Mouse (Mus musculus): ENCODE measurements around the gene Cfap97d1.

Cfap97d1 gene

DNA sequence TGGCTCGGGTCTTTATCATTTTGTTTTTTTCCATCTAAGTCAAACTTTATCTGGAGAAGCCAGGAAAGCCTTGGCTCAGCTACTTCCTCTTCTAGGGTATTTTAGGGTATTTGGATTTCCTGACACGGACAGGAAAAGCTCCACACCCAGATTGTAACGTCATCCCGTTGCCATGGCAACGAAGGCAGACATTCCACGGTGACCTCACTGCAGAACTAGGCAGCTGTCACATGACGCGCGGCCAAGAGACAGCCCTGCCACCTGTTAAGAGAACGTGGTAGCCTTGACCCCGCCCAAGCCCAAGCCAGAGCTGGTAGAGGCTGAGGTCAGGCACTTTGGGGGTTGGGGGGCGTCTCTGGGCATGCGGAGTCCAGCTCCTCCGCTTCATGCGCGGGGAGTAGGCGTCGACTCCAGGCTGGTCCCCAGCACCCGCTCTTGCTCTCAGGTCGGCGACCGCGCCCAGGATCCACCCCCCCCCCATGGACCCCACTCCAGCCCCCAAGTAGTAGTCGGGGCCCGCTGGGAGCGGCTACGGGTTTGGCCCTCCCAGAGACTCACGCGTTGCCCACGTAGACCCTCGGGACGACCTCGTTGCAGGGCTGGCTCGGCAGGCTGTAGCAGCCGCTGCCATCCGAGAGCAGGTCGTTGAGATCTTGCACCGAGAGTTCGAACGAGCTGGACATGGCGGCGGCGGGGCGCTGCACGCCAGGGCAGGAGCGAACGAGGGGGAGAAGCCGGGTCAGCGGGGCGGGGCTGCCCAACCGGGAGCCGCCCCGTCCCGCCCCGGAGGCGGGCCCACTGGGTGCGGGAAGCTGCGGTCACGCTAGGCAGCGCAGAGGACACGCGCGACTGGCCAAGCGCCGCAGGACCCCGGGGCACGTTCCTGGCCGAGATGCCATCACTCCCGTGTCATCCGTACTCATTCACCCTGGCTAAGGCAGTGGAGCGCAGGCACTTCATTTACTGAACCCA is at the start of gene Cfap97d1:
Gene Cfap97d1, plus strand, starts transcription at position 226 of the 972 bp plus-strand sequence.
- peak; percentile 98 for DNase-seq

- no peak for DNase-seq
Observed at GRCm38 (mm10) chr11:101935743-101936142, 48.3 kb upstream of the Cfap97d1 start.

- no peak for DNase-seq
Observed at GRCm38 (mm10) chr11:101936421-101936820, 47.7 kb upstream of the Cfap97d1 start.

DNA sequence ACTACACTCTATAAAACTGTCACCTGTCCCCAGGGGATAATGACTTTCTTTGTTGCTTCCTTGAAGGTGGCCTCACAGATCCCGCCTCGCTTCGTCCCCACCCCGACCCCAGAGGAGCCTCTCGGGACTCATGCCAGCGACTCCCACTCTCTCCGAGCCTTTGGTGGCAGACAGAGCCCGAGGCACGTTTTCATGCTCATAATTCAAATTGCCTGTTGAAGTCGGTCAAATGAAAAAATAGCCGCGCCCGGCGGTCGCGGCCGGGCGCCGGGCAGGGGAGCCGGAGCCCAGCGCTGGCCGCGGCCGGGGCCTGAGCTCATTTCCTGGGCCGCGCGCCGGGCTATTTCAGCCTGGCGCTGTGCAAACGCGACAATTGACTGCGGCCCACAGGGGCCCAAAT is 47.0 kb upstream of the Cfap97d1 start:
- no peak for DNase-seq

DNA sequence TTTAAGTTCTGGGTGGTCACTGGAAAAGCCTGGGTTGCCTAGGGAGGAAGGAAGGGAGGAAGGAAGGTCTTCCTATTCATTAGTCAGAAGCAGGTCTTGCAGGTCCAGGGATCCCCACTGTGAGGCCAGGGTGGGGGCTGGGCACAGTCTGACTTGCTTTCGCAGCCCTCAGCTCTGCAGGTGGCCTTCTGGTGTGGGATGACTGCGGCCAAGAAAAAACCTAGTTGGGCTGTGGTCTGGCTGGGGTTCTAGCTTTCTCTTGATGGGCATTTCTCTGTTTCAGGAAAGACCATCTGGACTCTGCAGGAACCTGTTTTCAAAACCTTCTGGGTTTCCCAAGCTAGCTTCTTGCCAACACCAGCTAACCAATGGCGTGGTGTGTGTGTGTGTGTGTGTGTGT is 41.0 kb upstream of the Cfap97d1 start:
- DNase-seq, result peak; percentile 94

- no peak for DNase-seq
Observed at GRCm38 (mm10) chr11:101946525-101946924, 37.6 kb upstream of the Cfap97d1 start.

- no peak for DNase-seq
Observed at GRCm38 (mm10) chr11:101950021-101950420, 34.1 kb upstream of the Cfap97d1 start.

GRCm38 (mm10) chr11:101952541-101953341 is 31.3 kb upstream of the Cfap97d1 start:
- no peak for DNase-seq

DNA sequence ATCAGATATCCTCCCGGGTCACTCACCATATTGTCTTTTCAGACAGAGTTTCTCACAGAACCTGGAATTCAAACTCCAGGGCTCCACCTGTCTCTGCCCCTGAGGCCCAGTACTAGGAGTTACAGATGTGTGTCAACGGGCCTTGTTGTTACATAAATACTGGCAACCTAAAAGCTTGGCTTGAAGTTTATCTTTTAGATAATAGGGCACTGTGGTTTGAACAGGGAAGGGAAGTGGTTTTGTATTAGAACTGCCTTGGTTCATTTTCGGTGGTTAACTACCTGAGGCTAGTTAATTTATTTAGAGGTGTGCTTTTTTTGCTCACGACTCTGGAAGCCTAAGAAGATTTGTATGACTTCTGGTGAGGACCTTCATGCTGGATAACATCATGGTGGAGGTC is 30.6 kb upstream of the Cfap97d1 start:
- no peak for DNase-seq

DNA sequence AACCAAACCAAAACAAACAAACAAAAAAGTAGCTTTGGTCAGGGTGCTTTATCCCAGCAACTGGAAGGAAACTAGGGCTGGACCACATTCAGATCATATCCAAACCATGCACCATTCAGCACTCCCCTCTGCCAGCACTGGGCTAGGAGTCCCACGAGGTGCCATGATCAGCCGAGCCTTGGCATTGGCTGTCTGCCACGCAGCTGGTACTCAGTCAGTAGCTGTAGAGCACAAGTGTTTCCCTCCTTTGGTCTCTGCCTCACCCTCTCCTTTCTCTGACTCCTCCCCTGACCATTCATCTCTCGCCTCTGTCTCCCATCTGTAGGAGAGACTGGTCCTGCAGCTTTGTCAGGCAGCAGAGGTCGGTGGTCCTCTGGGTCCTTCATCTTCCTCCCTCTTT is 26.6 kb upstream of the Cfap97d1 start:
- no peak for DNase-seq

DNA sequence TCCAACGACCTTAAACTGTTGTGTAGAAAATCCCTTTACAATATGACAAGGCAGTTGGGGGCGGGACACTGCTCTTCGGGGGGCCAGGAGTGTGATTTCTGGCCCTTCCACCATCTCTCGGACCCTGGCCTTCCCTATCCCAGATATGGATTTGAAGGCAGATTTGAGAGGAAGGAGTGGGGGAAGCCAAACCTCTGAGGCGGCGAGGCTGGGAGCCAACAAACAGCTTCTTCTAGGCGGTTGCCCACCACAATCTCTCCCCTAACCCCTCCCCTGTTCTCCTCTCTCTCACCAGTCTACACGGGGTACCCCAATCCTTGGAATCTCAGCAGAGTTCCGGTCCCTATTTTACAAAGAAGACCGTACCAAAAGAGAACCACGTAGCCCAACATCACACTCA is 21.0 kb upstream of the Cfap97d1 start:
- DNase-seq, result no peak

DNA sequence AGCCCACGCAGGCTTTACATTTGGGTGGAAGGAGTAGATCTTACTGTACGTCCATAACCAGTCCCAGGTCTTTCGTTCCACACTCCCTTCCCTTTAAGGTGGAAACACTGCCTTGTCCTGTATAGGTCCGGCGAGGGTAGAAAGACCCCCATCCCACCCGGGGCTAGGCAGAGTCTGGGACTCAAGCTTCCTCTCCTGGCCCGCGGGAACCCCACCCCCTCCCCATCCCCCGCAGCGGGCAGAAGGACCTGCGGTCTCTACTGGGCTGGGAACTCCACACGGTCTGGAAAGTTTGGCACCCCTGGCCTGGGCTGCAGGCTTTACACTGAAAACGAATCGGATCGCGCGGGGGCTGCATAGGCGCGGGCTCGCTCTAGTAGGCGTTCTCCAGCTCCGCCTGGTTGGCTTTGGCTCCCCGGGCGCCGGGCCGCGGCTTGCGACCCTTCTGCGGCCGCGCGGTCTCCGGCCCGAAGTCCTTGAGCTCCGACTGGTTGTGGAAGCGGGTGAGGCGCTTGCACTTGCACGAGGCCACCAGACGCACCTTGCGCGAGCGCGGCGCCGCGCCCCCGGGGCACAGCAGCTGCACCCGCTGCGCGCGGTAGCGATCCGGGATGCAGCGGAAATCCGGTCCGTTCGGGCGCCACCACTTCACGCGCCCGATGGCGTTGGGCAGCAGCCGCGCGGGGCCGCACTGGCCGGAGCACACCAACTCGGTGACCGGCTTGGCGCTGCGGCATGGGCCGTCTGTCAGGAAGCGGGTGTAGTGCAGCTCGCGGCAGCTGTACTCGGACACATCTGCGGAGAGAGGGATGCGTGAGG is 20.4 kb upstream of the Cfap97d1 start:
- DNase-seq, result no peak

DNA sequence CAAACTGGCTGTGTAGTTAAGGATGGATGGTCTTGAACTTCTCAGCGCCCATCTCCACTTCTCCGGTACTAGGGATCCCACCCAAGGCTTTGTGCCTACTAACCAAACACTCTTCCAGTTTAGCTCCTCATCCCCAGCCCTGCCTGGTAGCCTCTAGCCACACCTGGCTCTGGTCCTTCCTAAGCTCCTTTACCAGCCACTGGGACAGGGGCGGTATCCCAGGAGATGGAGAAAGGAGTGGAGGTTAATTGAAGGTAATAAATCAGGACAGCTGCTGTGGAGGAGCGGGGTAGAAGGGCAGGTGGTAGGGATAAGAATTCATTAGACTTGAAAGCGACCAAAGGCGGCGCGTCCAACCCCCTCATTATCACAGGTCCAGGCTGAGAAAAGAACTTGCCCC is 19.4 kb upstream of the Cfap97d1 start:
- DNase-seq, result no peak

DNA sequence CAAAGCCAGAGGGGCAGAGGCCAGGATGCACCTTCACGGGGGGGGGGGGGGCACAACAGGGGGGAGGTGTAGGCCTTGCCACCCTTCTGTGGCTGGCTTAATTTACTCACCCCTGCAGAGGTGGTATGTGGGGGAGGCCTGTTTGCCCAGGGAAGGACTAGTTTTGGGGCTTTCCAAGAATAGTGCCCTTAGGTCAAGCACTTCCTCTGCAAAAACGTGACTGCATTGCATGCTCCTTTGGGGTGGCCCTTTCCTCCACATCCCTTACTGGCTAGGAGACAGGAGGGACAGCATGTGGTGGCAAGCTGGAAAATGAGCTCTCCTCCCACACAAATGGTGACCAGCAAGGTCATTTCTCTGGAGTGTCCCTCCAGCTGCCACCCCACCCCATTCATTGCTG is 18.5 kb upstream of the Cfap97d1 start:
- no peak for DNase-seq

GRCm38 (mm10) chr11:101966965-101967614 is 17.0 kb upstream of the Cfap97d1 start, which contains the start of gene Sost:
Gene Sost (minus strand): TSS chr11:101967015.
- no peak for DNase-seq

DNA sequence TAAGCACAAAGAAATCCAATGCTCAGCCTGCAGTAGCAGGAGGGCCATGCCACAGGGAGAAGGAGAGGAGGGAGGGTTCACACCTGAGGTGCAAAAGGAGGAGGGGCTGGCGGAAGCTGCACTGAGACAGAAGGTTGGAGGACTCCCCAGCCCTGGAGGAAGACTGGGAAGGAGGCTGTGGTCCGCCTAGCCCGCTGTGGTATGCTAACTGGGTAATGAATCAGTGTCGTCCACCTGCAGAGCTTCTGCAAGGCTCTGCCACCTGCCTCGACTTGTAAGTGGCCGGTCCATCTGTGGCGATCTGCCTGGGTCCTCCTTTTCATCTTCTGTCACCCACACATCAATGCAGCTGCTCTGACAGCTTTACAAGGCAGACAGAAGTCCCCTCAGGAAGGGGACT is 15.8 kb upstream of the Cfap97d1 start:
- DNase-seq, result peak; percentile 18

DNA sequence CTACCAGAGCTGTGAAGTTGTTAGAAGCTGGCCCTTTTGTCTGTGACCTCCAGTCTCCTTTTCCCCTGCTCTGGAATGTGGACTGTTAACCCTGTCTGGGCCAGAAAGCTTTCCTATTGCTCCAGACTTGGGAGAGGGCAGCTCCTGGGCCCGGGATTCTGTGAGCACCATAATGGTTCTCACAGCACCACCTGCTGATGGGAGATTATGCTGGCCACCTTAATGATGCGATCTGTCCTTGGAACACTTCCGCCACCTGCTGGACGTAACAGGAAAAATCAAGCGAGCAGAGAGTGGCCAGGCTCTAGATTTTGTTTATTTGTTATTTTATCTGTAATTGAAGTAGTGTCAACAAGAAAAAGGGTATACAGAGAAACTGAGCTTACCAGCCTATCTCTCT is 15.3 kb upstream of the Cfap97d1 start:
- DNase-seq, result peak; percentile 91

DNA sequence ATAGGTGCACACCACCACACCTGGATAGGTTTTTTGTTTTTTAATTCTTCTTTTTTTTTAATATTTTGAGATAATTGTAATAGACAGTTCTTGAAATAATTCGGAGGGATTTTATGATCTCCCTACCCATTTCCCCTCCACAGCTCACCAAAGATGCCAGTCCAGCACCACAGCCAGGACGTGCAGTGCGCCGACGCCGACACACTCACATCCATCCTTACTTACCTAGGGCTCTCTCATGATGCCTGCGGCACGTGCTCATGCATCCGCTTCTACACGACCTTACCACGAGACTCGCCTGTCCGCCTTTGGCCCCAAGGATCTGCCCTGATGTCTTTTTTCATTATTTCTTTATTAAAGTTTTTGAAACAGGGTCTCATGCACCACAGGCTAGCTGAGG is 14.2 kb upstream of the Cfap97d1 start:
- DNase-seq, result peak; percentile 15

DNA sequence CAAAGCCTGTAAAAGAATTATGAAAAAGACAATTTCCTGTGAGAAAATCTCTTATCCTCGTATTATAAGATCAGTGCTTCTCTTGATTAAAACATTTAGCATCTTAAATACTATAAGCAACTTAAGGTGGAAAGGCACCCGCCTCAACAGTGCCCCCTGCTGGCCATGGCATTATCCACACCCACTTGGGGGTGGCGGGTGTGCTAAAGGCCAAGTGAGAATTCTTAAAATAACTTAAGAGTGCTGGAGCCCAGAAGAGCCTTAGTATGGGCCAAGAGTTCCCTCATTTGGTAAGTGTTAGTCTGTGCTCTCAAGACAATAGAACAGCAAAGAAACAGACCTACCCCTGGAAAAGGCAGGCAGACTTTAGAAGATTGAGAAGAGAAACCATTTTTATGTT is 12.7 kb upstream of the Cfap97d1 start:
- peak; percentile 31 for DNase-seq

- no peak for DNase-seq
Observed at GRCm38 (mm10) chr11:101972097-101972496, 12.0 kb upstream of the Cfap97d1 start.

GRCm38 (mm10) chr11:101972651-101973050 is 11.4 kb upstream of the Cfap97d1 start:
- DNase-seq, result no peak

DNA sequence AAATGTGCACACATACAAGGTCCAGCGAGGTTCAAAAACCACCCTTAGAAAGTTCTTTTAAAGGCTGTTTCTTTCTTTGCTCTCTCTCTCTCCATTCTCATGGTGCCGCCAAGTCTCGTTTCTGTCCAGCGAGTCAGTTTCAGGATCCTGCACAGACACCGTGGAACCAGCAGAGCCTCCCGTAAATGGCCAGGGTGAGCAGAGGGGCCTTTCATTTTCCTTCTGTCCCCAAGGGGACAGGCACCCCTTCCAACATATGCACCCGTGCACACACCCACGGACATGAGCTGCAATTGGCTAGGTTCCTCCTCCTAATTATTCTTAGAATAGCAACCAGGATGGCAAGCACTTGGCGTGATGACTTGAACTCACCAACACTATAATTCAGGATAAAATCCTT is 10.6 kb upstream of the Cfap97d1 start:
- no peak for DNase-seq

Measured in cerebellum, adult 9-10 months (tissue).